Mouse (Mus musculus) forebrain, embryonic 10.5 days (tissue): ENCODE results near the gene Fscn2. TPM values are rescaled to one million over a fixed set of nuclear protein-coding genes. Genes with fewer than 3 reads are reported as not detected.
"Not testable (repeated sequence)": the region's sequence is repeated elsewhere in the genome, so short reads cannot be mapped to it uniquely, and the experiment has no call there.

ENCODE experiments used
- DNase-seq: peaks from one replicate; pipeline ENCODE4 v3.0.0-alpha.2; 2017; ENCODE audit warnings: low spot score; ENCODE audit errors: extremely low spot score
- H3K27ac ChIP-seq: fragments of 300-500 bp; sonication (generic); 2 replicates; pipeline ENCODE4 v1.5.1; 2016; ENCODE audit warnings: mild to moderate bottlenecking
- H3K27me3 ChIP-seq: fragments of 300-500 bp; sonication (generic); 2 replicates; pipeline ENCODE4 v1.6.1; 2016; ENCODE audit warnings: mild to moderate bottlenecking; ENCODE audit not compliant: poor library complexity, severe bottlenecking
- H3K36me3 ChIP-seq: fragments of 300-500 bp; sonication (generic); replicated peaks from 2 replicates; pipeline ENCODE4 v1.6.1; 2016; ENCODE audit warnings: mild to moderate bottlenecking, moderate library complexity
- H3K4me1 ChIP-seq: fragments of 300-500 bp; sonication (generic); 2 replicates; pipeline ENCODE4 v1.6.1; 2016
- H3K4me3 ChIP-seq: fragments of 300-500 bp; sonication (generic); 2 replicates; pipeline ENCODE4 v1.5.1; 2016; ENCODE audit warnings: mild to moderate bottlenecking, moderate library complexity
- H3K9me3 ChIP-seq: fragments of 300-500 bp; sonication (generic); 2 replicates; pipeline ENCODE4 v1.6.1; 2016; ENCODE audit warnings: mild to moderate bottlenecking, moderate library complexity
- WGBS: fragments of 180-500 bp; shearing (Covaris S2); methylation state at CpG from one replicate; pipeline ENCODE4 v1.1.7; 2016; 5-methylcytosine and 5-hydroxymethylcytosine counted together
- microRNA-seq: library from miRNA; unstranded; fragments of <30 nt; microRNA quantifications from one replicate; pipeline ENCODE4, GENCODE M21; 2017
- polyA plus RNA-seq: library from polyadenylated mRNA; unstranded; fragments of >200 nt; fragmentation: Nextera tagmentation; extraction: Ambion mirVana; gene quantifications from 2 replicates; pipeline ENCODE4 v1.2.1, GENCODE M21; 2016

Gene Fscn2
- polyA plus RNA-seq, 1 experiment from 2014 or later = not detected

DNA sequence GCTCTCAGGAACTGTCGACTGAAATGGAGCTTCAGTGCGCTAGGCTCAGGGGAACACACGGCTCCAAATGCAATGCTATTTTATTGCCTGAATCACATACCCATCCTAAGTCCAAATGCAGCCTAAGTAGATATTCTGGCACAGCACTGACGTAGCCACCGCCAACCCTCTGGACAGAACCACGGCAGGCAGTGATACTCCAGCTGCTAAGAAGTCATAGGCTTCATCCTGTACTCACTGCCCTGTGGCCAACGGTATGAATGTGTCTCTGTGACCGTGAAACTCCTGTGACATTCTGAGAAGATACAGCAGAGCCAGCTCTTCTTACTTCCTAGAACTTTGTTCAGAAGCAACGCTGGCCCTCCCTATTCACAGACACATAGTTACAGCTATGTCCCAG lies 27.2 kb downstream of the Fscn2 start:
- Histone ChIP-seq H3K27me3 (no peaks in the 10 kb centered on the region), H3K9me3 (no peaks in the 10 kb centered on the region), H3K27ac (no peak overlapping the region), H3K4me1 (no peaks in the 10 kb centered on the region), H3K36me3 (peaks cover 86% of the 10 kb centered on the region), H3K4me3 (no peak overlapping the region)
- WGBS = 95% methylated on average over 9 of the region's 9 CpGs
- DNase-seq = no peak

DNA sequence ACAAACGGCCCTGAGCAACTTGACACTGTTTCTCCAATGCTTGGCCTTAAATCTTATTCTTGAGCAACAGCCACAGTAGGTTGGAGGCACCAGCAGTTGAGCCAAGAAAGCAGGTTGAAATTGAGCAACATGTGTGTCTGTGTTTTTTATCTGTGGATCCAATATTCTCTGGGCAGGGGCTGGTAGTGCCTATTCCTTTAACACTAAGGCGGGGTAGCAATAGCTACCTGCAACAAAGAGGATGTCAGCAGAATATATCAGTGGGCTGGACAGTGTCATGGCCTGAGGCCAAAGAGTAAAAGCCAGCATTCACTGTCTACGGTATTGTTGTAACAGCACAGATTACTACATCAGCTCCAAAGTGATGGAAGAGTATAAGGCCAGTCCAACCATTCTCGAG lies 34.3 kb downstream of the Fscn2 start:
- Histone ChIP-seq H3K27ac (no peak overlapping the region), H3K36me3 (peaks cover 94% of the 10 kb centered on the region), H3K4me3 (no peak overlapping the region), H3K27me3 (no peaks in the 10 kb centered on the region), H3K4me1 (no peaks in the 10 kb centered on the region), H3K9me3 (no peaks in the 10 kb centered on the region)
- DNase-seq = no peak
- WGBS = 92% methylated on average over 4 of the region's 4 CpGs

- H3K36me3 ChIP-seq = peaks cover 99% of the 10 kb centered on the region
- H3K4me3 ChIP-seq = no peak overlapping the region
- no peaks in the 10 kb centered on the region for H3K9me3 ChIP-seq
- H3K27me3 ChIP-seq = no peaks in the 10 kb centered on the region
- no peak for DNase-seq
- WGBS = 81% methylated on average over 2 of the region's 2 CpGs
- H3K4me1 ChIP-seq = no peaks in the 10 kb centered on the region
- H3K27ac ChIP-seq = no peak overlapping the region
Measured at GRCm38 (mm10) chr11:120397602-120398001, 36.3 kb downstream of the Fscn2 start.

- H3K36me3 ChIP-seq = peaks cover 99% of the 10 kb centered on the region
- H3K4me3 ChIP-seq = no peak overlapping the region
- H3K9me3 ChIP-seq = no peaks in the 10 kb centered on the region
- no peak for DNase-seq
- no peaks in the 10 kb centered on the region for H3K27me3 ChIP-seq
- H3K27ac ChIP-seq = no peak overlapping the region
- no peaks in the 10 kb centered on the region for H3K4me1 ChIP-seq
- WGBS = 96% methylated on average over 2 of the region's 2 CpGs
Measured at GRCm38 (mm10) chr11:120399319-120399718, 38.0 kb downstream of the Fscn2 start.

DNA sequence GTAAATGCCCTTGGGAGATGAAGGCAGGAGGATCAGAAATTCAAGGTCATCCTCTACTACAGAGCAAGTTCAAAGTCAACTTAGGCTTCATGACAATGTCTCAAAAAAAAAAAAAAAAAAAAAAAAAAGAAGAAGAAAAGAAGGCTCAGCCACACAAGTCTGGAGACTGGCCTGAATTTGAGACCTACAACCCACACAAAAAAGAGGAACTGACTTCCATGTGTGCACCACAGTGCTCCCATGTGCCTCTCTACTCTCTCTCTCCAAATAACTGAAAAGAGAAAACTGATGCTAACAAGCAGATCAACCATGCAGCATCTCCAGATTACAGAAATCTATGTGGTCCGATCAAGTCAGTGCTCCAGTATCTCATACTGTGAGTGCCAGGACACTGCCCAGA lies 43.5 kb downstream of the Fscn2 start:
- H3K4me1 ChIP-seq = no peaks in the 10 kb centered on the region
- peaks cover 100% of the 10 kb centered on the region for H3K36me3 ChIP-seq
- no peak for DNase-seq
- H3K4me3 ChIP-seq = no peak overlapping the region
- H3K9me3 ChIP-seq = no peaks in the 10 kb centered on the region
- WGBS = 92% methylated on average over 1 of the region's 1 CpGs
- H3K27me3 ChIP-seq = no peaks in the 10 kb centered on the region
- H3K27ac ChIP-seq = no peak overlapping the region

DNA sequence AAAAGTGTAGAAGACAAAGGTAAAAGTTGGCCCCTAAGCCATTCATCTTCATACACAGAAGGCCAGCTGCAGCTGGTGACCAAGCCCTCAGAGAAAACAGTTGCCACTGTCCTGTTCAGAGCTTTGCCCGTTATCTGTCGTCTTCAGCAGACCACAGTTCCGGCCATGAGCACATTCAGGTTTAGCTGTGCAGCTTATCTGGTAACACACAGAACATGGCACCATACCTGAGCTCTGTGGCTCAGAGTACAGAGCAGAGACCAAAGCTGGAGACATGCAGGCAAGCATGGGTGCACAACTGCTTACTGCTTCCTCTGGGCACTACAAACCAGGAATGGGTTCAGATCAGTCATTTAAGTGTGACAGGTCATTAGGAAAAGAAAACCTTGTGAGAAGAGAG lies 44.5 kb downstream of the Fscn2 start:
- WGBS = 98% methylated on average over 3 of the region's 3 CpGs
- Histone ChIP-seq H3K36me3 (peaks cover 100% of the 10 kb centered on the region), H3K4me1 (no peaks in the 10 kb centered on the region), H3K4me3 (no peak overlapping the region), H3K27ac (no peak overlapping the region), H3K27me3 (no peaks in the 10 kb centered on the region), H3K9me3 (no peaks in the 10 kb centered on the region)
- DNase-seq = no peak

DNA sequence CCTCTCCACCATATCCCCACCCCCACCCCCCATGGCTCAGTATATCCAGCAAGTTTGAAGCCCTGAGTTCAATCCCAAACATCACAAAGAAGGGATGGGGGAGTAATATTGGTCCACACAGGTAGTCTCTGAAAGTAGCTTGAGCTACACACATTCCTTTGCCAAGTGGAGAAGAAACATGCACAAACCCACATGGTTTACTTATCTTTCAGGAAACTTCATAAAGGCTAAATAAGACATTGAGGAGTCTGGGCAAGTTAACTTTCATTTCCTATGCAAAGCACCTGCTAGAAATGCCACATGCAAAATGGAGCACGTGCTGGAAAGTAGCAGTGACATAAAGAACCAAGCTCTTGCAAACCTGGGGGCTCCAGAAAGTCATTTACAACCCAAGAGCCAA lies 45.1 kb downstream of the Fscn2 start:
- no peak for DNase-seq
- 82% methylated on average over 1 of the region's 1 CpGs for WGBS
- Histone ChIP-seq H3K4me3 (no peak overlapping the region), H3K27ac (no peak overlapping the region), H3K36me3 (peaks cover 100% of the 10 kb centered on the region), H3K4me1 (no peaks in the 10 kb centered on the region), H3K27me3 (no peaks in the 10 kb centered on the region), H3K9me3 (no peaks in the 10 kb centered on the region)

GRCm38 (mm10) chr11:120413621-120414020 lies 52.3 kb downstream of the Fscn2 start:
- not testable (repeated sequence) for H3K27me3 ChIP-seq, H3K4me3 ChIP-seq, H3K9me3 ChIP-seq, H3K27ac ChIP-seq, DNase-seq, H3K4me1 ChIP-seq
- 97% methylated on average over 7 of the region's 10 CpGs for WGBS
- H3K36me3 ChIP-seq = peaks cover 98% of the 10 kb centered on the region

Small RNA genes lying within 50 kb of the gene (microRNA-seq; reads per million reads assigned to microRNA genes)
- gene Gm23419 = not detected
- gene Mir6935 = 5.1 reads per million, percentile 12 among the genes with 10 or more reads in this experiment

Other genes starting within 250 kb of the Fscn2 start
- 90.6 and 93.2 TPM in 2 replicates for gene Slc38a10, start 210.2 kb upstream of the Fscn2 start, polyA plus RNA-seq
- 13.7 and 16.1 TPM in 2 replicates for gene Bahcc1, start 128.6 kb upstream of the Fscn2 start, polyA plus RNA-seq
- 2,559 and 2,733 TPM in 2 replicates for gene Actg1, start 13.0 kb upstream of the Fscn2 start, polyA plus RNA-seq
- 33.8 and 36.0 TPM in 2 replicates for gene Faap100, start 17.2 kb downstream of the Fscn2 start, polyA plus RNA-seq
- 45.9 and 46.9 TPM in 2 replicates for gene Nploc4, start 76.2 kb downstream of the Fscn2 start, polyA plus RNA-seq
- gene Tspan10, start 81.1 kb downstream of the Fscn2 start, polyA plus RNA-seq = 0.30 and 1.6 TPM in 2 replicates
- 0.25 and 0.41 TPM in 2 replicates for gene Pde6g, start 92.0 kb downstream of the Fscn2 start, polyA plus RNA-seq
- 8.7 and 11.8 TPM in 2 replicates for gene Oxld1, start 96.5 kb downstream of the Fscn2 start, polyA plus RNA-seq
- 39.6 and 46.3 TPM in 2 replicates for gene Ccdc137, start 96.6 kb downstream of the Fscn2 start, polyA plus RNA-seq
- 60.7 and 62.1 TPM in 2 replicates for gene Arl16, start 106.1 kb downstream of the Fscn2 start, polyA plus RNA-seq
- 211 and 215 TPM in 2 replicates for gene Mrpl12, start 123.1 kb downstream of the Fscn2 start, polyA plus RNA-seq
- 69.3 and 71.6 TPM in 2 replicates for gene Slc25a10, start 130.3 kb downstream of the Fscn2 start, polyA plus RNA-seq
- gene Gcgr, start 169.2 kb downstream of the Fscn2 start, polyA plus RNA-seq = 0.07 and 0.16 TPM in 2 replicates
- gene Mcrip1, start 188.2 kb downstream of the Fscn2 start, polyA plus RNA-seq = 205 and 212 TPM in 2 replicates
- not detected in 2 replicates for gene Ppp1r27, start 189.6 kb downstream of the Fscn2 start, polyA plus RNA-seq
- 485 and 533 TPM in 2 replicates for gene P4hb, start 211.7 kb downstream of the Fscn2 start, polyA plus RNA-seq
- 744 and 753 TPM in 2 replicates for gene Arhgdia, start 220.1 kb downstream of the Fscn2 start, polyA plus RNA-seq
- 618 and 646 TPM in 2 replicates for gene Alyref, start 236.8 kb downstream of the Fscn2 start, polyA plus RNA-seq
- gene Anapc11, start 236.9 kb downstream of the Fscn2 start, polyA plus RNA-seq = 218 and 228 TPM in 2 replicates
- gene Npb, start 246.9 kb downstream of the Fscn2 start, polyA plus RNA-seq = 0.44 TPM in 1 of 2 replicates, not detected in the other